Mouse (Mus musculus) lung, postnatal 0 days (tissue): ENCODE measurements around the gene Mapk10.

Experiments used
- CTCF ChIP-seq: IDR thresholded peaks from 2 replicates; pipeline ENCODE4 v1.5.1; 2016; ENCODE audit warnings: antibody characterized with exemption, mild to moderate bottlenecking
- EP300 ChIP-seq: IDR thresholded peaks from 2 replicates; pipeline ENCODE4 v1.6.1; 2016; ENCODE audit warnings: antibody characterized with exemption, mild to moderate bottlenecking, control low read depth

DNA sequence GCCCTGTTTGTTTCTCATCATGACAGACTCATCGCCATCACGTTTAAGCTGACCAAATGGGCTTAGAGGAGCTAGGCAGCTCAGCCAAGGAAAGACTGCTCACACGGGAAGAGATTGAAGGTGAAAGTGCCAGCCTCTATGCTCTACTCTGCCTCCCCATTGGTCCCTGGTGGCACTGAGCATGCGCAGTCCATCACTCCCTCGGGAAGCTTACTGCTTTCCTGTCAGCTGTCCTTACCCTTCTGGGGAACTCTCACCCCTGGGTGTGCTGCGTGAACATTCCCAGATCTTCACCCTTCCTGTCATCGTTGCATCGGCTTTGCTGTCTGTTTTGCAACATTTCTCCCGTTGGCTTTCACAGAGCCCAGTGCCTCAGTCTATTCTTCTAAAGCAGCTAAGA is 77.5 kb downstream of the Mapk10 start:
- TF ChIP-seq CTCF: no peak
- TF ChIP-seq EP300: no peak
